Mouse (Mus musculus) forebrain, embryonic 14.5 days (tissue): ENCODE data around the gene Ccdc138. TPM values are rescaled to one million over a fixed set of nuclear protein-coding genes. Genes with fewer than 3 reads are reported as not detected.

ENCODE experiments used
- ATAC-seq: fragments of 200-750 bp; cut with Nextera tagmentation; 2 replicates; pipeline ENCODE4 v1.8.0; 2017; ENCODE audit warnings: mild to moderate bottlenecking, moderate library complexity
- DNase-seq: peaks from one replicate; pipeline ENCODE4 v3.0.0-alpha.2; 2015; ENCODE audit warnings: low spot score
- H3K27ac ChIP-seq: fragments of 300-500 bp; sonication (generic); 2 replicates; pipeline ENCODE4 v1.5.1; 2014; ENCODE audit warnings: low read depth, mild to moderate bottlenecking, control low read depth, low read length, moderate library complexity
- H3K27me3 ChIP-seq: fragments of 300-500 bp; sonication (generic); replicated peaks from 2 replicates; pipeline ENCODE4 v1.6.1; 2014; ENCODE audit warnings: low read length, control low read depth, mixed read lengths; ENCODE audit not compliant: control insufficient read depth, insufficient read depth
- H3K36me3 ChIP-seq: fragments of 300-500 bp; sonication (generic); 2 replicates; pipeline ENCODE4 v1.6.1; 2014; ENCODE audit warnings: low read length, control low read depth; ENCODE audit not compliant: control insufficient read depth, insufficient read depth
- H3K4me1 ChIP-seq: fragments of 300-500 bp; sonication (generic); 2 replicates; pipeline ENCODE4 v1.6.1; 2014; ENCODE audit warnings: antibody characterized with exemption, low read length, control low read depth; ENCODE audit not compliant: control insufficient read depth, insufficient read depth
- H3K4me2 ChIP-seq: fragments of 300-500 bp; sonication (generic); 2 replicates; pipeline ENCODE4 v1.6.1; 2014; ENCODE audit warnings: mild to moderate bottlenecking, control low read depth, low read length
- H3K4me3 ChIP-seq: fragments of 300-500 bp; sonication (generic); 2 replicates; pipeline ENCODE4 v1.5.1; 2014; ENCODE audit warnings: low read depth, low read length, control low read depth
- H3K9ac ChIP-seq: fragments of 300-500 bp; sonication (generic); 2 replicates; pipeline ENCODE4 v1.6.1; 2014; ENCODE audit warnings: mild to moderate bottlenecking, low read length, control low read depth, moderate library complexity
- H3K9me3 ChIP-seq: fragments of 300-500 bp; sonication (generic); replicated peaks from 2 replicates; pipeline ENCODE4 v1.6.1; 2016; ENCODE audit warnings: low read length, control low read depth, mixed read lengths; ENCODE audit not compliant: control insufficient read depth
- WGBS: fragments of 180-500 bp; shearing (Covaris S2); extraction: QIAGEN DNeasy Blood & Tissue Kit; methylation state at CpG from one replicate; pipeline ENCODE4 v1.1.7; 2014; 5-methylcytosine and 5-hydroxymethylcytosine counted together
- polyA plus RNA-seq: library from polyadenylated mRNA; unstranded; fragments of >200 nt; fragmentation: Nextera tagmentation; extraction: Ambion mirVana; gene quantifications from 2 replicates; pipeline ENCODE4 v1.2.1, GENCODE M21; 2014

Gene Ccdc138
- polyA plus RNA-seq, 1 experiment from 2014 or later: 6.0 TPM

DNA sequence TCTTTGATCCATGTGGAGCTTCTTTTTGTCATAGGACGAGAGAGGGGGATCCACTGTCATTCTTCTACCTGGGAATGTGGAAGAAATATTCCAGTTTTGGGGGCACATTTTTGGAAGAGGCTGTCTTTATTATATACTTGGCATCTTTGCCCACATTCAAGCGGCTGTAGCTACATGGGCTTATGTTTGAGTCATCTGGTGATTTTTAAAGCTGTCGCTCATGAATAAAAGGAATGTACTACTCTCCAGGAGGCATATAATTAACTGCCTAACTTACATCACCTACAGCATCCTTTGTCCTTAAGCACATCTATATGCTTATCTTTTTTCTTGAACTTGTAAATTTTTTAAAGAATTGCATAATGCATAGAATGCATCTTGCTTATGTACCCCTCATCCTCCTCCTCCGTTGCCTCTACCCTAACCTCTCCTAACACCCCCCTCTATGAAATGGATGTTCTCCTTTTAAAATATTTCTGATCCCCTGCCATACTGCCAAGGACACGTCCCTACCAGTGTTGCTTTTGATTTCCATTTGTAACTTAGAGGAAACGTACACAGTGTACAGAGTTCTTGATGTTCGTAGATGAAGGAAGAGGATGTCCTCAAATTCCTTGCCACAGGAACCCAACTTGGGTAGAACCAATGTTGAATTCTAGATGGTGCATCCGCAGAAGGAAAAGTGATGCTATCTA lies 57.1 kb downstream of the Ccdc138 start:
- DNase-seq (no peak), ATAC-seq (no peak)
- Histone ChIP-seq H3K4me3 (no peak overlapping the region), H3K4me2 (no peak overlapping the region), H3K27ac (no peak overlapping the region), H3K9me3 (no peaks in the 10 kb centered on the region), H3K27me3 (no peaks in the 10 kb centered on the region), H3K9ac (no peak overlapping the region), H3K36me3 (no peaks in the 10 kb centered on the region), H3K4me1 (no peaks in the 10 kb centered on the region)
- 88% methylated on average over 8 of the region's 8 CpGs for WGBS

DNA sequence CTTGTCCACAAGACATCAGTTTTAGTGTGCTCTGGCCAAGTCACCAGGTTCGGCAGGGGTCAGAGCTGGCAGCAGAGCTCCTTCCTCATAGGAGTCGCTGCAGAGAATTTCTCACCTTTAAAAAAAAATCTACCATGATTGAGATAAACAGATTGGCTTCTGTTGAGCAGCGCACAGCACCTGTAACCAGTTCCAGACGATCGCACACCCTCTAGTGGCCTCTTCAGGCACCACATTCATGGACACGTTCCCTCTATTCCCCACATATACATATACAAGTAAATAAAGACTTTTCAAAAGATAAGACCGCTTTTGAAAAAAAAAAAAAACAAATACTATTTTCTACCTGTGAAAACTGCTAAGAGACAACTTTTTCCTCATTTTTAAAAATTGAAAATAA lies 61.4 kb downstream of the Ccdc138 start:
- Histone ChIP-seq H3K4me1 (no peaks in the 10 kb centered on the region), H3K36me3 (no peaks in the 10 kb centered on the region), H3K27ac (no peak overlapping the region), H3K27me3 (no peaks in the 10 kb centered on the region), H3K4me2 (no peak overlapping the region), H3K9ac (no peak overlapping the region), H3K4me3 (no peak overlapping the region), H3K9me3 (no peaks in the 10 kb centered on the region)
- DNase-seq (peak; percentile 59), ATAC-seq (0 out of 2 replicates have a peak, but pooled peaks have one; percentile 65)
- 30% methylated on average over 7 of the region's 7 CpGs for WGBS

DNA sequence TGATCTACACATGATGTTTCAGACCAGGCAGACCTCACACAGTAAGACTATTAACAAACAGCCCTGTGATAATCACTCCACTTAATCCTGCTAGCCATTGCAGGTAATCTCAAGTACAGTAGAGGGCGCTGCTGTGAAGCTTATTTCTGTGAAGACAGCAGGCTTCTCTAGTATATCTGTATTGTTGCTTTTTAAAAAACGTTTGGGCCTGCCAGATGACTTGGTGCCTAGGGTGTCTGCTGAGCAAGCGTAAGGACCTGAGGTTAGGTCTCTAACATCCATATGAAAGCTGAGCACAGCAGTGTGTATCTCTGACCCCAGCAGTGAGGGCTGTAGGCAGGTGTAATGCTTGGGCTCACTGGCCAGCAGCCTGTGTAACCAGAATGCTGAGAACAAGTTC lies 62.2 kb downstream of the Ccdc138 start:
- DNase-seq (peak; percentile 85), ATAC-seq (peak; percentile 72)
- H3K36me3 ChIP-seq: no peaks in the 10 kb centered on the region
- H3K27ac ChIP-seq: no peak overlapping the region
- no peak overlapping the region for H3K4me3 ChIP-seq
- H3K27me3 ChIP-seq: no peaks in the 10 kb centered on the region
- no peak overlapping the region for H3K9ac ChIP-seq
- WGBS: 20% methylated on average over 3 of the region's 3 CpGs
- H3K4me2 ChIP-seq: no peak overlapping the region
- no peaks in the 10 kb centered on the region for H3K9me3 ChIP-seq
- no peaks in the 10 kb centered on the region for H3K4me1 ChIP-seq

DNA sequence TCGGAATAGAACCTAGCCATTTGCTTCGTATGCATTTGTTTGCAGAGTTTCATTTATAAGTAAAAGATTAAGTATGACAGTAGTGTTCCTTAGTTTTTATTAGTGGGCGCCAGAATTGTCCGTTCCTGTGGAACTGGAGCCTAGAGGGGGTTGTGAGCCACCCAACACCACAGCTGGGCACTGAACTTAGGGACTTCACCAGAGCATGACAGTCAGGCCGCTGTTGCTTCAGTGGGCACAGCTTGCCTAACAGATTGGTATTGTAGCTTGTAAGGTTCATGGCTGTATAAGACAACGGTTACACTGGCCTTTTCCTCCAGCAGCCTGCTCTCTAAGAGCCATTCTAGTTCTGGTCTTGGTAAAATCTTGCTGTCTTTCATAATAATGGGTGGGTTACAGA lies 62.8 kb downstream of the Ccdc138 start:
- no peaks in the 10 kb centered on the region for H3K27me3 ChIP-seq
- DNase-seq (no peak), ATAC-seq (no peak)
- H3K4me3 ChIP-seq: no peak overlapping the region
- no peak overlapping the region for H3K4me2 ChIP-seq
- no peak overlapping the region for H3K27ac ChIP-seq
- H3K9ac ChIP-seq: no peak overlapping the region
- WGBS: 90% methylated on average over 6 of the region's 6 CpGs
- H3K4me1 ChIP-seq: no peaks in the 10 kb centered on the region
- H3K36me3 ChIP-seq: no peaks in the 10 kb centered on the region
- H3K9me3 ChIP-seq: no peaks in the 10 kb centered on the region

DNA sequence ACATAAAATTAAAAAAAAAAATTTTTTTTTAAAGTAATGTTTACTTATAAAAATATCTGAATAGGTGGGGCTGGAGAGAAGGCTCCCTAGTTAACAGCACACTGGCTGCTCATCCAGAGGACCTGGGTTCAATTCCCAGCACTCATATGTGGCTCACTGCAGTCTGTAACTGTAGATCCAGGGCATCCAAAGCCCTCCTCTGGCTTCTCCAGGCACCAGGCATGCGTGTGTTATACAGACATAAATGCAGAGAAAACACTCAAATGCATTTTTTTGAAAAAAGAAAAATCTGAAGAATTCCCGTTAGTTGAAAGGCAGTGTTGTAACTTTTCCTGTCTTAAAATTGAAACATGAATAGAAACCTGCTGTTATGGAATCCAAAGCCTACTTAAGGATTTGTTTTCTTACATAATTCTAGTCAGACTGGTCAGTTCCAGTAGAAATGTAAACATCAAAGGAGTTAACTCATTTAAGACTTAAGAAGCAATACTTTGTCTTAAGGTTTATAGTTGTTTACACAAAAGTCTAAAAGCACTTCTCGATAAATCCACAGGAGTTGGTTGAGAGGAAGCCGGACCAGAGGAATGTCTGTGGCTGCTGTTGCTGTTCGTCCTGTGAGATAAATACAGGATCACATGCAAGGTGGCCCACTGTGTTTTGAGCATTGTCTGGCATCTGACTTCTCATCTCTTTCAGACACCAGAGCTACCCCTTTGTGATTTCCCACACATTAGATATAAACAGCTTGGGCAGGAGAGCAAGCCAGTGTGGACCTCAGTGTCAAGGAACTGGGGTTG lies 87.9 kb downstream of the Ccdc138 start:
- DNase-seq (no peak), ATAC-seq (no peak)
- Histone ChIP-seq H3K4me3 (no peak overlapping the region), H3K4me1 (no peaks in the 10 kb centered on the region), H3K9me3 (no peaks in the 10 kb centered on the region), H3K36me3 (no peaks in the 10 kb centered on the region), H3K27ac (no peak overlapping the region), H3K27me3 (no peaks in the 10 kb centered on the region), H3K4me2 (no peak overlapping the region), H3K9ac (no peak overlapping the region)
- 80% methylated on average over 5 of the region's 5 CpGs for WGBS

DNA sequence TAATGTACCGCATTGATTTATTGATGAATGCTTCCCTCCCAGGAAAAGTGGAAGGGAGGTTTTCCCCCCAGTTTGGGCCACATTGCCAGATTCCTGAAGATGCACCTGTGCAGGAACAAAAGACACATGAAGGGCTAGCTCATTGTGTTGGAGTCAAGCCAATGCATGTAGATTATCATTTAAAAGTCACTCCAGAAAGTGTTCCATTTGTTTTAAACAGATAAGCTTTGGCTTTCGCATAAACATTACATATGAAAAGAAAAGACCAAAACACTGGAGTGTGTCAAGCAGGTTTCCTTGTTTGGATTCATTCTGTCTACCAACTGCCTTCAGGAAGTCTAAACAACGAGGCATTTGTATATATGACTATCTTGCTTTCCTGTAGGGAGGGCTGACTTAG lies 96.7 kb downstream of the Ccdc138 start:
- Histone ChIP-seq H3K4me1 (no peaks in the 10 kb centered on the region), H3K4me2 (no peak overlapping the region), H3K4me3 (no peak overlapping the region), H3K9ac (no peak overlapping the region), H3K27me3 (no peaks in the 10 kb centered on the region), H3K27ac (no peak overlapping the region), H3K9me3 (no peaks in the 10 kb centered on the region), H3K36me3 (no peaks in the 10 kb centered on the region)
- no peak for ATAC-seq
- WGBS: 87% methylated on average over 3 of the region's 3 CpGs
- no peak for DNase-seq

DNA sequence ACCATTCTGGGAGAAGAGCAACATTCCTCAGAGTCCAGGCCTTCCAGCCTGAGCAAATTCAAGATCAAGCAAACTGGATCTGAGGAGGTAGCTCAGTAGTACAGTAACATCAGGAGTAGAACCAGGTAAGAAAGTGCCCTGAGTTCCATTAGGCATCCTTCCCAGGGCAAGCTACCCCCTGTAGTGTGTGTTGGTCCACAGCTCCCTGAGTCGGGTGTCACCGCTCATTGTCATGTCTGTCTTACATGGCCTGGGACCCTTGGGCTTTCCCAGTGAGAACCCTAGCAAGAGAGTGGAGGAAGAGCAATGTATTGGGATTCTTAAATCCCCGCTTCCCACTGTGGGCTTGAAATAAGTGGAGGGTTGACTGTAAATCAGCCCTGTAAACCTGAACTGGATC lies 97.4 kb downstream of the Ccdc138 start:
- no peak for DNase-seq
- H3K4me1 ChIP-seq: no peaks in the 10 kb centered on the region
- no peak overlapping the region for H3K4me2 ChIP-seq
- H3K4me3 ChIP-seq: no peak overlapping the region
- H3K27me3 ChIP-seq: no peaks in the 10 kb centered on the region
- 90% methylated on average over 3 of the region's 3 CpGs for WGBS
- H3K27ac ChIP-seq: no peak overlapping the region
- no peak for ATAC-seq
- H3K9me3 ChIP-seq: no peaks in the 10 kb centered on the region
- H3K36me3 ChIP-seq: no peaks in the 10 kb centered on the region
- no peak overlapping the region for H3K9ac ChIP-seq

DNA sequence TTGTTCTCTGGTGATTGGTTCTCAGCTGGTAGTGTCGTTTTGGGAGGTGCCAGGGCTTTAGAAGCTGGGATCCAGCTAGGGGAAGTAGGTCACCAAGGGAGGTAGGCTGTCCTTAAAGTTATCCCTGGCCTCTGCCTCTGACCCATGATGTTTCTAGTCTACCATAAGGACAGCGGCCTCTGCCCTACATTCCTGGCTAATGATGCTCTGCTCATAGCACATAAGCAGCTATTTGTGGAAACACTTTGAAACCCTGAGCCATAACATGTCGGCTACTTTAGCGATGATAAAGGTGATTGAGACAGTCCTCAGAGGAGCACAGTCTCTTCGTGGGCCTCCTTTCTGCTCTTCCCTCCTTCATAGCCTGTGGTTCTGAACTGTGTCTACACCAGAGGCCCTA lies 98.1 kb downstream of the Ccdc138 start:
- no peak for ATAC-seq
- H3K27me3 ChIP-seq: no peaks in the 10 kb centered on the region
- WGBS: 68% methylated on average over 5 of the region's 5 CpGs

DNA sequence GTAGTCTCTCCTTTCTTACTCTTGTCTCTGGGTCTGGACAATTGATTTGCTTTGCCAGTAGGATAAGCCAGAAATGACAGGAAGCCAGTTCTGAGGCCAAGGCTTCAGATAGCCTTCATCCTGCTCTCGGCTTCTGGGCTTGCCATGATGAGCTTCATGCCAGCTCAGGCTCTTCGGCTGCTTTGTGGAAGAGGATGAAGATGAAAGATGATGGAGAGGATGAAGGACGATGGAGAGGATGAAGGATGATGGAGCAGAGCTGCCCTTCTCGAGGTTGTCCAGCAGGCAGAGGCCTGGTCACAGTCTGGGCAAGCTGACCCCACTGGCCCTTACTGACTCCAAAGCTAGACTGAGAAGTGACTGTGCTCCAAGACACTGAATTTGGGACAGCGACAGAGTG lies 102.4 kb downstream of the Ccdc138 start:
- Histone ChIP-seq H3K9ac (no peak overlapping the region), H3K27me3 (no peaks in the 10 kb centered on the region), H3K4me2 (no peak overlapping the region), H3K4me3 (no peak overlapping the region), H3K36me3 (no peaks in the 10 kb centered on the region), H3K27ac (no peak overlapping the region), H3K9me3 (no peaks in the 10 kb centered on the region), H3K4me1 (peaks cover 14% of the 10 kb centered on the region)
- DNase-seq (no peak), ATAC-seq (no peak)
- WGBS: 96% methylated on average over 5 of the region's 5 CpGs

More for the DNA sequence above, 98.1 kb downstream of the Ccdc138 start:
- H3K27ac ChIP-seq: no peak overlapping the region
- no peak for DNase-seq
- no peak overlapping the region for H3K9ac ChIP-seq
- H3K36me3 ChIP-seq: no peaks in the 10 kb centered on the region
- H3K4me1 ChIP-seq: peaks cover under 1% of the 10 kb centered on the region; the same call in 1 of the 2 replicates
- H3K4me2 ChIP-seq: no peak overlapping the region
- no peaks in the 10 kb centered on the region for H3K9me3 ChIP-seq
- H3K4me3 ChIP-seq: no peak overlapping the region
